Mouse (Mus musculus): ENCODE results near the gene Slc22a23. TPM values are rescaled to one million over a fixed set of nuclear protein-coding genes. Genes with fewer than 3 reads are reported as not detected.
A peak's percentile ranks its signal among the peaks of the same experiment; 100 is the strongest.

Gene Slc22a23
- polyA plus RNA-seq, 1 experiment from 2014 or later: 6.2 TPM

DNA sequence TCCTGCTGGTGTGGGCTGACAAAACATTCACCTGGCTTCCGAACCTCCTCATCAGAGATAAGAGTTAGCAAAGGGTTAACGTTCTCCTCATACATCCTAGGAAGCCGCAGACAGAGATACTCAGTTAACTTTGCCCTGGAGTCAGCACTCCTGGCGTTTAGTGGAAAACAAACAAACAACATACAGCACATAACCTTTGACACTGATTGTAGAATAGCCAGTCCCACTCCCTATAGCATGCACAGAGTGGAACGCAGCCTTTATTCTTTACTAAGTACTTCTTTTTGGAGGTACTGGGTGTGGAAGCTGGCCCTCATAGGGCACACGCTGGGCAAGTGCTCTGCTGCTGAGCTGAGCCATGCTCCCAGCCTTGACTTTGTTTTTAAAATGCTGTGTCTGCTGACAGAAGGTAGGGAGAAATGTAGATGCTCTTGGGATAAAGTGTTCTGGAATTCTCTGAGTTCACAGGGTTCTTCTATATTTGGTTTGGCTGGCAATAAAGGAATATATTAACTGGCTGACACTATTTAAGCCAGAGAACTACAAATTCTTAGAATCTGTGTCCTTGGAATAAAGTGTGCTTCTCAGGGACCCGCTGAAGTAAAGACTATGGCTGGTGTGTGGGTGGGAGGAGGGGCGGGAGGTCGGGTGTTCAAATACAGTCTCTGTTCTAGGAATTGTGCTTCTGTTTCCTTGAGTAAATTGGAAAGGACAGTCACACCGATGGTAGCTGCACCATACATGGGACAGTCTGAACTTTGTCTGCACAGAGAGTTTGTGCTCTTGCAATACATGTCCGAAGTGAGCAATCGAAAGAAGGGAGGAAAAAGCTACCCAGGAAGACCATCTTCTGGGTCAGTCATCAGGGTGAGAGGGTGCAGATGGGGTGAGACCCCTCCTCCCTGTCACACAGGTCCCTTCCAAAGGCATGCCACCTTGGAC, 117.0 kb downstream of the Slc22a23 start:
- Histone ChIP-seq H3K4me2 (peak overlapping the region; percentile 23), H3K36me3 (peaks cover 15% of the 10 kb centered on the region), H3K27me3 (no peaks in the 10 kb centered on the region), H3K9ac (no peak overlapping the region), H3K4me3 (replicated peaks) (no peak overlapping the region), H3K9me3 (replicated peaks) (no peaks in the 10 kb centered on the region), H3K27ac (peak overlapping the region; percentile 73), H3K4me1 (replicated peaks) (peaks cover 39% of the 10 kb centered on the region)
- WGBS (ENCODE audit: insufficient replicate concordance): 57% methylated on average over 12 of the region's 12 CpGs
- DNase-seq: no peak
- peak; percentile 35; the same call in 1 of the 2 replicates for ATAC-seq (ENCODE audit: low read depth)

DNA sequence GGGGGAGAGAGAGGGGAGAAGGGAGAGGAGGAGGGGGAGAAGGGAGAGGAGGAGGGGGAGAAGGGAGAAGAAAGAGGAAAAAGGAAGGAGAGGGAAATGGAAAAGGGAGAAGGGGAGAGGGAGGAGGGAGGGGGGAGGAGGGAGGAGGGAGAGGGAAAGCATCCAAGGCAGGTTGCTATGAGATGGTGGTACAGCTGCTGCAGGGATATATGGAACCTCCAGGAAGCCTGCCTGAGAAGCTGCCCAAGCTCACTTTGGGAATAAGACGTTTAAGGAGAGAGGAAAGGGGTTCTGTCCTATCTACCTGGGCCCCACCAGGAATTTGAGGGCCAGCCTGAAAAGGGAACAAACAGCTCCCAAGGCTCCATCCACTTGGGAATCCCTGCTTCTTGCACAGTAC, 118.0 kb downstream of the Slc22a23 start:
- Histone ChIP-seq H3K4me1 (replicated peaks) (peaks cover 39% of the 10 kb centered on the region), H3K4me2 (no peak overlapping the region), H3K4me3 (replicated peaks) (no peak overlapping the region), H3K27ac (no peak overlapping the region), H3K9me3 (replicated peaks) (no peaks in the 10 kb centered on the region), H3K36me3 (peaks cover 20% of the 10 kb centered on the region), H3K9ac (no peak overlapping the region), H3K27me3 (no peaks in the 10 kb centered on the region)
- DNase-seq: no peak
- ATAC-seq (ENCODE audit: low read depth): no peak
- 40% methylated on average over 1 of the region's 1 CpGs for WGBS (ENCODE audit: insufficient replicate concordance)

DNA sequence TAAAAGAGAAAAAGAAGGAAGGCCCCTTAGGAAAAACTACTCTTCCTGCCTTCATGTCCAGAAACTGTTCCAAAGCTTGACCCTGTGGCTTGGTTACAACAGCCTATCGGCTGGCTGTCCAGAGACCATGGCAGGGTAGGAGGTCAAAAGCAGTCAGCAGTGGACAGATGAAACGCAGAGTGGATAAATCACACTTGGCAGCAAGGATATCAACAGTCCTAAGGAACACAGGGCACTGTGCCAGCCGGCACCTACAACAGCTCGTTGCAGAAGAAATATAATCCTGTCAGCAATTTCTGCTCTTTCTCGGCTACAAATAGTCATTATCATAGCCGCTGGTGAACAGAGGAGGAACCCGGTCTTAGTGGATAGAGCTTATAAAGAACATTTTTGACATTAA, 122.0 kb downstream of the Slc22a23 start:
- no peak overlapping the region for H3K27ac ChIP-seq
- no peaks in the 10 kb centered on the region for H3K9me3 ChIP-seq (replicated peaks)
- DNase-seq (no peak), ATAC-seq (ENCODE audit: low read depth) (no peak)
- H3K36me3 ChIP-seq: peaks cover 57% of the 10 kb centered on the region
- H3K4me1 ChIP-seq (replicated peaks): peaks cover 15% of the 10 kb centered on the region
- H3K4me2 ChIP-seq: no peak overlapping the region
- no peak overlapping the region for H3K9ac ChIP-seq
- no peaks in the 10 kb centered on the region for H3K27me3 ChIP-seq
- 79% methylated on average over 7 of the region's 7 CpGs for WGBS (ENCODE audit: insufficient replicate concordance)
- no peak overlapping the region for H3K4me3 ChIP-seq (replicated peaks)

DNA sequence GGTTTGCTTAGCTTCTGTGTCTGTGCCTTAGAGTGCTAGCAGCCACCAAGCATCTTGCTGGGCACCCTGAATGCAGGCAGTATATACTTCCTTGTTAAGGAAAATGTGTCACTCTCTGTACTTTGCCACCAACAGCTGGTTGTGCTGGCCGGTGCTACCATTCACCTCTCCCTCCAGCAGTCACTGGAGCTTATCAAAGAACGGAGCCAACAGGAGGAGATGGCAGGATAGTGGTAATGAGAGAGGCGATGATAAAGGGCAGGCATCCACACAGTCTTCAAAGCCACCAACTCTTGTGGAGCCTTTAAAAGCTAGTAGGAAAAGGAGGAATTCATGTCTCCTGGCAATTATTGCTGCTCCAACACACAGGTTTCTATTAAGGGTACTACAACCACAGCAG, 125.3 kb downstream of the Slc22a23 start:
- Histone ChIP-seq H3K4me3 (replicated peaks) (no peak overlapping the region), H3K36me3 (peaks cover 70% of the 10 kb centered on the region), H3K9me3 (replicated peaks) (no peaks in the 10 kb centered on the region), H3K27ac (no peak overlapping the region), H3K27me3 (no peaks in the 10 kb centered on the region), H3K4me1 (replicated peaks) (0 out of 2 replicates have a peak, but pooled peaks cover 4% of the 10 kb centered on the region), H3K4me2 (no peak overlapping the region), H3K9ac (no peak overlapping the region)
- 34% methylated on average over 3 of the region's 3 CpGs for WGBS (ENCODE audit: insufficient replicate concordance)
- ATAC-seq (ENCODE audit: low read depth) (peak; percentile 46), DNase-seq (no peak)

DNA sequence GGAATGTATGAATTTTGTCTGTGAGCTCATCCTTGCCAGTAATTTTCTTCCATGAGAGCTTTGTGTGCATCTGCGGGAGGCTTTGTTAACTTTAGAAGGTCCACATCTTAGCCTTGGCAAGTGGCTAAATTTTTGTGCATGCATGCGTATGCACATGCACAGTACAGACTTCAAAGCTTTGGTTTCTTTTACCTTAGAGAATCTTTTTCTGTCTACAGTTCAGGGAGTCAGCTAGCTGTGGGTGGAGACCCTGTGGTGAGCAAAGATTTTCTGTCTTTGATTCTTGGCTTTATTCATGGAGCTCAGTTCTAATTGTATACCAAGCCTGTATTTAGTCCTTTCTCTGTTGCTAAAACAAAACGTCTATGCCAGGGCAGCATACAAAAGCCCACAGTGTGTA, 126.2 kb downstream of the Slc22a23 start:
- H3K9me3 ChIP-seq (replicated peaks): no peaks in the 10 kb centered on the region
- no peaks in the 10 kb centered on the region for H3K27me3 ChIP-seq
- H3K4me2 ChIP-seq: no peak overlapping the region
- no peak overlapping the region for H3K9ac ChIP-seq
- DNase-seq (no peak), ATAC-seq (ENCODE audit: low read depth) (no peak)
- WGBS (ENCODE audit: insufficient replicate concordance): 91% methylated on average over 3 of the region's 3 CpGs
- H3K27ac ChIP-seq: no peak overlapping the region
- H3K4me3 ChIP-seq (replicated peaks): no peak overlapping the region
- H3K4me1 ChIP-seq (replicated peaks): 0 out of 2 replicates have a peak, but pooled peaks cover 4% of the 10 kb centered on the region
- peaks cover 75% of the 10 kb centered on the region for H3K36me3 ChIP-seq

DNA sequence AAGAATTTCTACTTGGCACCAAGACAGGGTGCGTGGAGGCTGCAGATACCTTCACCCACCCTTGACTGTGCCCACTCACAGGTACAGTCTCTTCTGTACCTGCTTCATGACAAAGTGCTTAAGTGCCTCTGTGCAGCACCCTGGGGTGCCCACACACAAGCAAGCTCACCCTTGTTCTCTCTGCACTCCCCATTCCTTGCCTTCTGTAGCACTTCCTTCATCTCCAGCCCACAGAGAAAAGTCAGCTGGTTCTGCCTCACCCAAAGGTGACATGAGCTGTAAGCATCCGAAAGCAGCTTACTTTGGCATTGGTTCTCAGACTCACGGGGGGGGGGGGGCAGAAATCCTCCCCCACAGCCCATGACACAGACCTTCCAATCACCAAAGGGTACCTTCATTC, 130.1 kb downstream of the Slc22a23 start:
- WGBS (ENCODE audit: insufficient replicate concordance): 89% methylated on average over 3 of the region's 3 CpGs
- no peak for ATAC-seq (ENCODE audit: low read depth)
- H3K36me3 ChIP-seq: peaks cover 85% of the 10 kb centered on the region

DNA sequence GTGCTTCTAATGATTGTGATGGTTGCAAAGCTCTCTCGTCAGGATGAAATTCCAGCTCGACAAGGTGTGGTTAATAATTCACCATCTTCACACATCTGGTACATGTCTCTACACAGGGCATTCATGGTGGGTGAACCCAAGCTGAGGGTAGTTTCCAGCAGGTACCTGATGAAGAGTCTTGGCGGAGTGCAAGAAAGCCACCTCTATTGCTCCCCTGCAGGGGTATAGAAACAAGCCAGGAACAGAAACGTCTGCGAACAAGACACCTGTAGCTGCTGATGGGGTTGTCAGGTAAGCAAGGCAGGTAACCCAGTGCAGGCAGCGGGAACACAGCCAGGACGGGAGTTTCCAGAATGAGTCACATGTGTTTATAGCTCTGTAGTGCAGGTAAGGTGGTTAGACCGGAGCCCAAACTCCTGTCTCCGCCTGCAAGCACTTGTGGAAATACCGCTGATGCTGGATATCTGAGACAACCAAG, 132.2 kb downstream of the Slc22a23 start:
- 80% methylated on average over 10 of the region's 10 CpGs for WGBS (ENCODE audit: insufficient replicate concordance)
- Histone ChIP-seq H3K9ac (no peak overlapping the region), H3K4me1 (replicated peaks) (peaks cover 6% of the 10 kb centered on the region; the same call in 1 of the 2 replicates), H3K36me3 (peaks cover 72% of the 10 kb centered on the region), H3K4me3 (replicated peaks) (no peak overlapping the region), H3K4me2 (no peak overlapping the region), H3K9me3 (replicated peaks) (no peaks in the 10 kb centered on the region), H3K27me3 (no peaks in the 10 kb centered on the region), H3K27ac (no peak overlapping the region)
- no peak for DNase-seq
- ATAC-seq (ENCODE audit: low read depth): no peak

More for the DNA sequence above, 130.1 kb downstream of the Slc22a23 start:
- H3K4me1 ChIP-seq (replicated peaks): peaks cover 9% of the 10 kb centered on the region; the same call in 1 of the 2 replicates
- no peaks in the 10 kb centered on the region for H3K9me3 ChIP-seq (replicated peaks)
- H3K4me3 ChIP-seq (replicated peaks): no peak overlapping the region
- H3K27ac ChIP-seq: no peak overlapping the region
- H3K9ac ChIP-seq: no peak overlapping the region
- H3K27me3 ChIP-seq: no peaks in the 10 kb centered on the region
- no peak overlapping the region for H3K4me2 ChIP-seq
- no peak for DNase-seq

DNA sequence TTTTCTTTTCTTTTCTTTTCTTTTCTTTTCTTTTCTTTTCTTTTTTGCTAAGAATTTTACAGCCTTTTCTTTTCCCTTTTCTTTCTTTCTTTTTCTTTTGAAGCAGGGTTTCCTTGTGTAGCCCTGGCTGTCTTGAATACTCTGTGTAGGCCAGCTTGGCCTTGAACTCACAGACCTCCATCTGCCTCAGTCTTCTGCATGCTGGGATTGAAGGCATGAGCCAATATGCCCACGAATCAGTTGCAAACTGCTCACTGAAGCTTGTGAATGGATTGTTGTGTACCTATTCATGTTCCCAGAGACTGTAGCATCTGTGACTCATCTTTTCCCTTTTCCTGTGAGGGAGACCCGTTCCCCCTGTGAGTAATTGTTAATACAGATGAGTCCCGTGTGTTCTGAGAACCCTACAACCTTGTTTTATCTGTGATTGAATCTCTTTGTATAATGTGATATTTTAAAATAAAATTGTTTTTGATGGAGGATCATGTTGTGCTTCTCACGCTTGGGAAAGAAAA, 133.7 kb downstream of the Slc22a23 start:
- WGBS (ENCODE audit: insufficient replicate concordance): 73% methylated on average over 4 of the region's 4 CpGs
- Histone ChIP-seq H3K9me3 (replicated peaks) (no peaks in the 10 kb centered on the region), H3K36me3 (peaks cover 73% of the 10 kb centered on the region), H3K9ac (no peak overlapping the region), H3K27ac (no peak overlapping the region), H3K4me2 (no peak overlapping the region), H3K27me3 (no peaks in the 10 kb centered on the region), H3K4me3 (replicated peaks) (no peak overlapping the region), H3K4me1 (replicated peaks) (peaks cover 6% of the 10 kb centered on the region; the same call in 1 of the 2 replicates)
- DNase-seq (no peak), ATAC-seq (ENCODE audit: low read depth) (no peak)

DNA sequence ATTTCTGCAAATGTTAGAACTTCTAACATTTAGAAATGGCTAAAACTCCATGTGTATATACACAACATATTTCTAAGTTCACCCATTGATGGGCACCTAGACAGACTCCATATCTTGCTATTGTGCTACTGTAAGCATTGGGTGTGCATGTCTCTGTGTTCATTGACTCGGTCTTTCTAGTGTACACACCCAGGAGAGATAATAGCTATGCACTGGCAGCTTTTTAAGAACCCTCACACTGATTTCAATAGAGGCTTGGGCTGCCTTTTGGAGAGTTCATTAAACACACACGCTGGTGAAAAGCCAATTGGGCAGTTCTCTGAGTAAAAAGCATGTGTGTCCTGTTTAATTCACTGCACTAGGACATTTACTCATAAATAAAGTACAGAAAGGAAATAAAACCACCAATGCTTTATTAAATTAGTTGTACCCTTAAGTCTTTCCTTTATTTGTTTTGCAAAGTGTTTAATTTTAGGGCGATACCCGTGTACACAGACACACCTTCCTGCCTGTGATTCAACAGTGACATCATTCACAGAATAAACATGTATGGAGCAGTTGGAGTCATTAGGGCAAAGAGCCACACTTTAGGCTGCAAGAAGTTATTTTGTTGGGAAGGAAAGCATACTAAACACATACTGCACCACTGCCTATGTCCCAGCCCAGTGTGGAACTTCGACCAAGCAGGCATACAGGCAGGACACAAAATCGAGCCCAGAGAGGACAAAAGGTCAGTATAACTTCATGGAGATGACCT, 137.1 kb downstream of the Slc22a23 start:
- DNase-seq (no peak), ATAC-seq (ENCODE audit: low read depth) (no peak; the same call in 1 of the 2 replicates)
- H3K36me3 ChIP-seq: peaks cover 72% of the 10 kb centered on the region
- WGBS (ENCODE audit: insufficient replicate concordance): 76% methylated on average over 6 of the region's 6 CpGs
- peaks cover 3% of the 10 kb centered on the region; the same call in 1 of the 2 replicates for H3K4me1 ChIP-seq (replicated peaks)
- no peak overlapping the region for H3K4me2 ChIP-seq
- H3K27ac ChIP-seq: no peak overlapping the region
- H3K9ac ChIP-seq: no peak overlapping the region
- no peak overlapping the region for H3K4me3 ChIP-seq (replicated peaks)
- no peaks in the 10 kb centered on the region for H3K9me3 ChIP-seq (replicated peaks)
- no peaks in the 10 kb centered on the region for H3K27me3 ChIP-seq

DNA sequence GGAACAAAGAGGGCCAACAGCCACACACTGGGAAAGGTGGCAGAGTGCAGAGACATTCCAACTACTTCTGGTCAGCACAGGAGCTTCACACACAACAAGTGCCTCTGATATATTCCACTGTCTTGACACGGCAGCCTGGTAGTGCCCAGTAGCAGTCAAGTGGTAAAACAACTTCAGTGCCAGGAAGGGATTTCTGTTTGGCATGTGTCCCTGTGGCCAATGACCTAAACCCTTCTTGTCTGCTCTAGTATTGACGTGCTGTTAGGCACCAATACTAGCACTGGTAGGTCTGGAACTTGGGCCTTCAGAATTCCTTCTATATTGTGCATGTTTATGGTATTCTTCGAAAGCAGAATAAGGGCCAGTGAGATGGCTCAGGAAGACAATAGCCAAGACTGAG, 139.8 kb downstream of the Slc22a23 start:
- H3K4me3 ChIP-seq (replicated peaks): no peak overlapping the region
- peaks cover 75% of the 10 kb centered on the region for H3K36me3 ChIP-seq
- no peak overlapping the region for H3K27ac ChIP-seq
- H3K9me3 ChIP-seq (replicated peaks): no peaks in the 10 kb centered on the region
- no peak overlapping the region for H3K9ac ChIP-seq
- H3K4me1 ChIP-seq (replicated peaks): no peaks in the 10 kb centered on the region
- H3K27me3 ChIP-seq: no peaks in the 10 kb centered on the region
- no peak overlapping the region for H3K4me2 ChIP-seq
- DNase-seq: no peak
- WGBS (ENCODE audit: insufficient replicate concordance): 89% methylated on average over 3 of the region's 3 CpGs
- no peak for ATAC-seq (ENCODE audit: low read depth)

DNA sequence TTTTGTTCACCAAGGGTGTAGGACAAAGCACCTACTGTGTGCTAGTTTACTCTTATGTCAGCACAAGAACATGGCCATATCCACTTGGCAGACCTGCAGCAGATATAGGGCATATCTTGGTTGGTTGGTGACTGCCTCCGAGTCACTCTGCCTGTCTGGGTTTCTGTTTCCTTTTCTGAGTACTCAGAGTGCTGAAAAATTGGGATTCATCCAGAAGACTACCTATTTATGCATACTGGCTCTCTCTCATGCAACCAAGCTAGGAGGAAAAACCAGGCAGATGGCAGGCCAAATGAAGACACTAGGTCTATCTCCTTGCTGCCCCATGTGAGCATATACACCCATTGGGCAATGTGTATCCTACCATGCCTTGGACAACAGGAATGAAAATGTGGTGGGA, 149.3 kb downstream of the Slc22a23 start:
- no peak overlapping the region for H3K4me3 ChIP-seq (replicated peaks)
- H3K4me2 ChIP-seq: no peak overlapping the region
- DNase-seq: no peak
- ATAC-seq (ENCODE audit: low read depth): no peak
- H3K36me3 ChIP-seq: peaks cover 96% of the 10 kb centered on the region
- no peaks in the 10 kb centered on the region for H3K4me1 ChIP-seq (replicated peaks)
- no peaks in the 10 kb centered on the region for H3K27me3 ChIP-seq
- H3K9me3 ChIP-seq (replicated peaks): no peaks in the 10 kb centered on the region
- H3K27ac ChIP-seq: no peak overlapping the region
- no peak overlapping the region for H3K9ac ChIP-seq
- WGBS (ENCODE audit: insufficient replicate concordance): 79% methylated on average over 1 of the region's 1 CpGs
